Mouse (Mus musculus): Measurements from ENCODE around the gene Galnt10. TPM values are rescaled to one million over a fixed set of nuclear protein-coding genes. Genes with fewer than 3 reads are reported as not detected.

Galnt10 gene
- polyA plus RNA-seq, 1 experiment from 2014 or later: 6.1 TPM

- 55% methylated on average over 10 of the region's 10 CpGs for WGBS
- H3K4me1 ChIP-seq (ENCODE audit: insufficient read depth, low read depth, low read length): peaks cover 11% of the 10 kb centered on the region; the same call in 1 of the 2 replicates
- H3K4me2 ChIP-seq (replicated peaks; ENCODE audit: low read depth, low read length): no peak overlapping the region
- H3K27ac ChIP-seq (ENCODE audit: low read length): no peak overlapping the region
- H3K27me3 ChIP-seq (replicated peaks; ENCODE audit: insufficient read depth, low read length): no peaks in the 10 kb centered on the region
- no peak overlapping the region for H3K9ac ChIP-seq (replicated peaks; ENCODE audit: low read depth)
- TF ChIP-seq CTCF (IDR thresholded peaks at IDR 0.05) (no peak), EP300 (IDR thresholded peaks at IDR 0.05) (no peak)
- no peak for DNase-seq (ENCODE audit: low spot score)
- ATAC-seq: no peak
- H3K36me3 ChIP-seq (ENCODE audit: insufficient read depth, low read length): no peaks in the 10 kb centered on the region
- H3K4me3 ChIP-seq (ENCODE audit: low read depth, low read length): no peak overlapping the region
- H3K9me3 ChIP-seq (ENCODE audit: low read length): no peaks in the 10 kb centered on the region
Measured at GRCm38 (mm10) chr11:57685689-57686454, 40.6 kb downstream of the Galnt10 start.

- 72% methylated on average over 12 of the region's 12 CpGs for WGBS
- no peak for DNase-seq (ENCODE audit: low spot score)
- H3K4me3 ChIP-seq (ENCODE audit: low read depth, low read length): no peak overlapping the region
- H3K27ac ChIP-seq (ENCODE audit: low read length): no peak overlapping the region
- no peaks in the 10 kb centered on the region for H3K36me3 ChIP-seq (ENCODE audit: insufficient read depth, low read length)
- H3K27me3 ChIP-seq (replicated peaks; ENCODE audit: insufficient read depth, low read length): no peaks in the 10 kb centered on the region
- no peak for ATAC-seq
- no peak overlapping the region for H3K9ac ChIP-seq (replicated peaks; ENCODE audit: low read depth)
- peaks cover 11% of the 10 kb centered on the region; the same call in 1 of the 2 replicates for H3K4me1 ChIP-seq (ENCODE audit: insufficient read depth, low read depth, low read length)
- no peak overlapping the region for H3K4me2 ChIP-seq (replicated peaks; ENCODE audit: low read depth, low read length)
- TF ChIP-seq EP300 (IDR thresholded peaks at IDR 0.05) (no peak), CTCF (IDR thresholded peaks at IDR 0.05) (no peak)
- H3K9me3 ChIP-seq (ENCODE audit: low read length): no peaks in the 10 kb centered on the region
Measured at GRCm38 (mm10) chr11:57686797-57687196, 41.6 kb downstream of the Galnt10 start.

GRCm38 (mm10) chr11:57687258-57687657 lies 42.0 kb downstream of the Galnt10 start:
- Histone ChIP-seq H3K4me2 (replicated peaks; ENCODE audit: low read depth, low read length) (no peak overlapping the region), H3K27me3 (replicated peaks; ENCODE audit: insufficient read depth, low read length) (no peaks in the 10 kb centered on the region), H3K27ac (ENCODE audit: low read length) (no peak overlapping the region), H3K4me3 (ENCODE audit: low read depth, low read length) (no peak overlapping the region), H3K36me3 (ENCODE audit: insufficient read depth, low read length) (no peaks in the 10 kb centered on the region), H3K9me3 (ENCODE audit: low read length) (no peaks in the 10 kb centered on the region), H3K9ac (replicated peaks; ENCODE audit: low read depth) (no peak overlapping the region), H3K4me1 (ENCODE audit: insufficient read depth, low read depth, low read length) (peaks cover 11% of the 10 kb centered on the region; the same call in 1 of the 2 replicates)
- WGBS: 90% methylated on average over 9 of the region's 9 CpGs
- no peak for DNase-seq (ENCODE audit: low spot score)
- TF ChIP-seq EP300 (IDR thresholded peaks at IDR 0.05) (no peak), CTCF (IDR thresholded peaks at IDR 0.05) (no peak)
- no peak for ATAC-seq

- H3K27ac ChIP-seq (ENCODE audit: low read length): 0 out of 2 replicates have a peak overlapping the region, but pooled peaks have one; percentile 11
- peak; percentile 70 for ATAC-seq
- H3K9me3 ChIP-seq (ENCODE audit: low read length): no peaks in the 10 kb centered on the region
- peak overlapping the region; percentile 22; the same call in 1 of the 2 replicates for H3K4me2 ChIP-seq (replicated peaks; ENCODE audit: low read depth, low read length)
- peak; percentile 79 for DNase-seq (ENCODE audit: low spot score)
- H3K9ac ChIP-seq (replicated peaks; ENCODE audit: low read depth): no peak overlapping the region
- H3K36me3 ChIP-seq (ENCODE audit: insufficient read depth, low read length): no peaks in the 10 kb centered on the region
- no peak overlapping the region for H3K4me3 ChIP-seq (ENCODE audit: low read depth, low read length)
- peaks cover 11% of the 10 kb centered on the region; the same call in 1 of the 2 replicates for H3K4me1 ChIP-seq (ENCODE audit: insufficient read depth, low read depth, low read length)
- 22% methylated on average over 14 of the region's 14 CpGs for WGBS
- no peaks in the 10 kb centered on the region for H3K27me3 ChIP-seq (replicated peaks; ENCODE audit: insufficient read depth, low read length)
- TF ChIP-seq CTCF (IDR thresholded peaks at IDR 0.05) (no peak), EP300 (IDR thresholded peaks at IDR 0.05) (peak; percentile 18; the same call in 1 of the 2 replicates)
Measured at GRCm38 (mm10) chr11:57688179-57688929, 43.1 kb downstream of the Galnt10 start.

GRCm38 (mm10) chr11:57689811-57690210 lies 44.6 kb downstream of the Galnt10 start:
- DNase-seq (ENCODE audit: low spot score) (peak; percentile 54), ATAC-seq (peak; percentile 63)
- no peaks in the 10 kb centered on the region for H3K27me3 ChIP-seq (replicated peaks; ENCODE audit: insufficient read depth, low read length)
- H3K9me3 ChIP-seq (ENCODE audit: low read length): no peaks in the 10 kb centered on the region
- H3K4me2 ChIP-seq (replicated peaks; ENCODE audit: low read depth, low read length): no peak overlapping the region
- WGBS: 50% methylated on average over 6 of the region's 6 CpGs
- H3K36me3 ChIP-seq (ENCODE audit: insufficient read depth, low read length): no peaks in the 10 kb centered on the region
- H3K9ac ChIP-seq (replicated peaks; ENCODE audit: low read depth): no peak overlapping the region
- peaks cover 11% of the 10 kb centered on the region; the same call in 1 of the 2 replicates for H3K4me1 ChIP-seq (ENCODE audit: insufficient read depth, low read depth, low read length)
- TF ChIP-seq CTCF (IDR thresholded peaks at IDR 0.05): no peak
- TF ChIP-seq EP300 (IDR thresholded peaks at IDR 0.05): no peak
- no peak overlapping the region for H3K4me3 ChIP-seq (ENCODE audit: low read depth, low read length)
- no peak overlapping the region for H3K27ac ChIP-seq (ENCODE audit: low read length)

- H3K4me2 ChIP-seq (replicated peaks; ENCODE audit: low read depth, low read length): no peak overlapping the region
- DNase-seq (ENCODE audit: low spot score): no peak
- ATAC-seq: no peak
- peaks cover 11% of the 10 kb centered on the region; the same call in 1 of the 2 replicates for H3K4me1 ChIP-seq (ENCODE audit: insufficient read depth, low read depth, low read length)
- no peaks in the 10 kb centered on the region for H3K27me3 ChIP-seq (replicated peaks; ENCODE audit: insufficient read depth, low read length)
- H3K4me3 ChIP-seq (ENCODE audit: low read depth, low read length): no peak overlapping the region
- 87% methylated on average over 5 of the region's 5 CpGs for WGBS
- no peak overlapping the region for H3K9ac ChIP-seq (replicated peaks; ENCODE audit: low read depth)
- H3K27ac ChIP-seq (ENCODE audit: low read length): no peak overlapping the region
- H3K36me3 ChIP-seq (ENCODE audit: insufficient read depth, low read length): no peaks in the 10 kb centered on the region
- H3K9me3 ChIP-seq (ENCODE audit: low read length): no peaks in the 10 kb centered on the region
- TF ChIP-seq EP300 (IDR thresholded peaks at IDR 0.05) (no peak), CTCF (IDR thresholded peaks at IDR 0.05) (no peak)
Measured at GRCm38 (mm10) chr11:57690836-57691235, 45.6 kb downstream of the Galnt10 start.

Measured in lung, postnatal 0 days (tissue).